Mouse (Mus musculus) neutrophil, adult 65 days (primary cell): ENCODE results near the gene Olfr1246. TPM values are rescaled to one million over a fixed set of nuclear protein-coding genes. Genes with fewer than 3 reads are reported as not detected.

ENCODE experiments used
- total RNA-seq: library from RNA; stranded (reverse); gene quantifications from 2 replicates; pipeline ENCODE4 v1.2.4, GENCODE M21; 2023

The Olfr1246 gene
- total RNA-seq = not detected in 2 replicates

GRCm38 (mm10) chr2:89593057-89593456, at the start of gene Olfr1246:
Gene Olfr1246, minus strand, starts transcription at chr2:89593157.

GRCm38 (mm10) chr2:89634883-89635282, 41.9 kb upstream of the Olfr1246 start, which contains the start of gene Olfr1249:
Gene Olfr1249, minus strand, starts transcription at chr2:89634983.

GRCm38 (mm10) chr2:89618145-89618544, 25.2 kb upstream of the Olfr1246 start, which contains the start of gene Olfr1248:
Gene Olfr1248, minus strand, starts transcription at chr2:89618245.

GRCm38 (mm10) chr2:89614030-89614429, 21.1 kb upstream of the Olfr1246 start, which contains the start of gene Olfr1247:
Gene Olfr1247, minus strand, starts transcription at chr2:89614130.

GRCm38 (mm10) chr2:89578347-89578746, 14.6 kb downstream of the Olfr1246 start, which contains the start of gene Olfr1245:
Gene Olfr1245, minus strand, starts transcription at chr2:89578447.

Other genes starting within 250 kb of the Olfr1246 start
- not detected in 2 replicates for gene Olfr1234, start 228.3 kb downstream of the Olfr1246 start, total RNA-seq
- gene Olfr1238, start 183.5 kb downstream of the Olfr1246 start, total RNA-seq = not detected in 2 replicates
- gene Olfr1239, start 172.8 kb downstream of the Olfr1246 start, total RNA-seq = not detected in 2 replicates
- gene Olfr1240, start 150.2 kb downstream of the Olfr1246 start, total RNA-seq = not detected in 2 replicates
- not detected in 2 replicates for gene Olfr1241, start 106.0 kb downstream of the Olfr1246 start, total RNA-seq
- not detected in 2 replicates for gene Olfr1242, start 94.8 kb downstream of the Olfr1246 start, total RNA-seq
- gene Olfr1243, start 61.7 kb downstream of the Olfr1246 start, total RNA-seq = not detected in 2 replicates
- gene Olfr1245, start 14.7 kb downstream of the Olfr1246 start, total RNA-seq = not detected in 2 replicates
- gene Olfr1247, start 21.0 kb upstream of the Olfr1246 start, total RNA-seq = 0.20 and 0.51 TPM in 2 replicates
- gene Olfr1248, start 25.1 kb upstream of the Olfr1246 start, total RNA-seq = not detected in 2 replicates
- not detected in 2 replicates for gene Olfr1249, start 41.8 kb upstream of the Olfr1246 start, total RNA-seq
- gene Olfr1250, start 68.3 kb upstream of the Olfr1246 start, total RNA-seq = not detected in 2 replicates
- not detected in 2 replicates for gene Olfr1251, start 78.8 kb upstream of the Olfr1246 start, total RNA-seq
- not detected in 2 replicates for gene Olfr1252, start 131.9 kb upstream of the Olfr1246 start, total RNA-seq
- gene Olfr1253, start 163.9 kb upstream of the Olfr1246 start, total RNA-seq = not detected in 2 replicates
- gene Olfr1254, start 200.5 kb upstream of the Olfr1246 start, total RNA-seq = not detected in 2 replicates
- gene Olfr1255, start 218.9 kb upstream of the Olfr1246 start, total RNA-seq = not detected in 2 replicates
- not detected in 2 replicates for gene Olfr1256, start 248.4 kb upstream of the Olfr1246 start, total RNA-seq